Mouse (Mus musculus): ENCODE results near the gene Lexm.

GRCm38 (mm10) chr4:106581176-106581864, 35.7 kb downstream of the Lexm start:
- TF ChIP-seq EP300 (IDR thresholded peaks at IDR 0.05; ENCODE audit: insufficient read depth, low read depth, low read length) (no peak), POLR2A (IDR thresholded peaks at IDR 0.05; ENCODE audit: insufficient read depth, low read length) (no peak), CTCF (IDR thresholded peaks at IDR 0.05; ENCODE audit: low read depth, low read length) (no peak)

All from ES-Bruce4 (cell line).